Mouse (Mus musculus): ENCODE results near the gene Fgg.
A peak's percentile ranks its signal among the peaks of the same experiment; 100 is the strongest.

Fgg gene

GRCm38 (mm10) chr3:83007557-83007956 lies at the start of gene Fgg:
Gene Fgg (plus strand): TSS chr3:83007724.
- DNase-seq = no peak

GRCm38 (mm10) chr3:82971046-82971445 lies 36.5 kb upstream of the Fgg start:
- no peak for DNase-seq

DNA sequence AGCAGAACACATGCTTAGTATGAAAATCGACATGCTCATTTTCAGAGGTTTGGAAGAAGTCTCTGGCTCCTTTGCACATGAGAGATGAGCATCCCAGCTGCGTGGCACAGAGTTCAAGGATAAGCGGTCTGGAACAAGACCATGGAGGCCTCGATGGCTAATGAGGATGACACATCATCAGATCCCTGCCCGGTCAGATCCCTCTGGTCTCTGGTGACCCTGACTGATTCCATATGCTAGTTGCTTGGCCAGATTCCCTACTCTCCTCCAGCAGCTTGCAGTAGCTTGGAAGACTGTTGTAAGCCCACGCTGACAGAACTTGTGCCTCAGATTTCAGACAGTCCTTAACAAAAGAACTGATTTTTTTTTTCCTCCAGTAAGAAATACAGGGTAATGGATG lies 26.7 kb upstream of the Fgg start:
- no peak for DNase-seq

DNA sequence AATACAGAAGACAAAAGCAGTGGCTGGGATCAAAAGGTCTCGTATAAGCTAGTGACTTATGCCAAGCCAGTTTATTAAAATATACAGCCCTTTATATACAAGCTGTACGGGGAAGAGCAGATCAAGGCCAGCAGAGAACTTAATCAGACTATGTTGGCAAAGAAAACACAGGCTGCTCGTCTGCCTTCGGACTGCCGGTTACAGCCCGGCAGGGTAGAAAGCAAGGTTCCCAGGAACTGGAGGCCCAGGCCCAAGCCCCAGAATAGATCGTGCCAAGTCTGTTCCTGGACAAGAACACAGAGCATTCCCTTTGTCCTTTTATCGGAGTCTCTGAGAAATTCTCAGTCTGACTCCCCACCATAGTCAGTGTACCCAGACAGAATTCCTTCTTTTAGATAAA lies 25.7 kb upstream of the Fgg start:
- DNase-seq = no peak

DNA sequence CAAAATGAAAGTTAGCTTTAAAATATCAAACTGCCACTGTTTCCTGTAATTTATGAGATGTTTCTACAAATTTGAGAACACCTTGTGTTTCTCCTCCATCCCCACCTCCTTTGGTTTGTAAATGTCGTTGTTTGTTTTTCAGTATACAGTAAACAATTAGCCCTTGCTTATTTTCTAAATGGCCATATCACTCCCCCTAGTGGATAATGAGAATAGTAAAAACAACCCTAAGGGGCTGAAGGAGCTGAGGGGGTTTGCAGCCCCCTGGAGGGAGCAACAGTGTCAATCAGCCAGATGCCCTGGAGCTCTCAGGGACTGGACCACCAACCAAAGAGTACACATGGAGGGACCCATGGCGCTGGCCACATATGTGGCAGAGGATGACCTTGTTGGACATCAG lies 22.7 kb upstream of the Fgg start:
- DNase-seq = no peak

DNA sequence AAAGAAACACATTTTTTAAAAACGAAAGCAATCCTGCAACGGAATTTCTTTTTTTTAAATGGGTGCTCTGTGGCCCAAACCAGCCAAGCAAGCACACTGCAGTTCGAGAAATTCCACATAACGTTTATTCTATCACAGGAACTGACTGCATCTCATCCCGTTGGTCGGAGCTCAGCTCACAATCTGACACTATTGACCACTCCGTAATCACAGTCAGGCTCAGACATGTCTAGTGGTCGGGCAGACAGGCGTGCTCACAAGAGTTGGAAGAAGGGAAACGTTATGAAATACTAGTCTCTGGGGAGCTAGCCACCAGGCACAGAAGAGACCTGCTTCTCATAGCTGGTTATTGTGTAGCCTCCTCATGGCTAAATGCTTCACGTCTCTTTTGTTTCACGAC lies 15.6 kb upstream of the Fgg start:
- no peak for DNase-seq

DNA sequence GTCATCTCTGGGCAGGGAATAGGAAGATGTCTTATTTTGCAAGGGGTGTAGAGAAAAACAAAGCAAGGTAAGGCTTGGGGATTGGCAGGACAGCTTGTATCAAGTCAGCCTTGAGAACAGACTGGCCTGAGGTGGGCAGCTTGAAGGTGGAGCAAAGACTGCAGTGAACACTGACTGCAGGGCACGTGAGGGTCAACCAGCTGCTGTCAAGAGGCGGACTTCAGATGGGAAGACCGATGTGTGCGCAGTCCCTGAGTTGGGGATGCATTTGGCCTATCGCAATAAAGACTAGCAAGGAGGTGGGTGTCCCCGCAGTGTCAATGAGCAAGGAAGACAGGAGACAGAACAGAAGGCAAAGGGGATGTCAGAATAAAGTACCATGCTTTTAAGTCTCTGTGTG lies 14.6 kb upstream of the Fgg start:
- DNase-seq = no peak

DNA sequence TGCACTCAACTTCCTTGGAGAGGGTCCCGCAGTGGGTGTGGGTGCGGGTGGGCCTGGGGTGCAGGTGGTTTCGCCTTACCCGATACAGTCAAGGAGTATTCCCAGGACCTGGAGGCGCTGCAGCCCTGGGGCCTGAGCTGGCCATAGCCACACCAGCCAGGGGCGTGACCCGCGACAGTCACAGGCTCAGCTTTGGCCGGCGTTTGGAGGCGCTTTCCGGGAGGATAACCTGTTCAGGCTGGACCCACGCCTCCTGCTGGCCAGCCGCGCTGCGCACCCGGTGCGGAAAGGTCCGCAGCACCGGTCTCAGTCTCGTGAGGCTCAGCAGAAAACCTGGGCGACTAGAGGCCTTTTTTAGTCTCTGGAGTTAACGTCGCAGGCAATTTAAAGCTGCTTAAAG lies 12.2 kb upstream of the Fgg start:
- DNase-seq = no peak

GRCm38 (mm10) chr3:82996656-82997055 lies 10.9 kb upstream of the Fgg start:
- DNase-seq = no peak

DNA sequence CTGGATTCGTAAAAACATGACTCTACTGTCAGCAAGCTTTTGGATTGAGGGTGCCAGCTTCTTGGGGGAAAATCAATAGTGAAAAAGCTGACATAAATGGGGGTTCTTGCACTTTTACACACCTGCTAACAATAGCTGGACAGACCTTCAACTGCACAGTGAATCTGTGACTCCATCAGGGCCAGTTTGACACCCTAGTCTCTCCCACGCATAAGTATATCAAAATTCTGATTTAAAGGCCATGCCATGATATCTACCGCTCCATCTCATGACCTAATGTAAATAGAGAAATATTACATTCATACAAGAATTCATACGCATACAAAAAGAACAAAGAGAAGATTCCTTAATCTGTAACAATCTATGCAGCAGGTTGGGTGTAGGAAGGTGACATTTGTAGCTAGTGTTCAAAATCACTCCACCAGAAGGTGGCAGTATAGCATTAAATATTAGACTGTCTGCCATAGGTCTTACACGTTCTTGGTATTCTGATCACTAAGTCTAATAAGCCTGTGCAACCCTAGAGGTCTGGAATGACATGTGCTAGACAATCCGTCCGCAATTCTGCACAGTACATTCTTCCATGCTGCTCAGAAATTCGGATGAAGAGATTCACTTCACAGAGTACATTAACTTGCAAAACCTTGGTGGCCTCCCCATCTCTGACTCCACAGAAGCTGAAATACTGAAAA lies 8.6 kb upstream of the Fgg start:
- DNase-seq = peak; percentile 5

- no peak for DNase-seq
These were observed 7.5 kb upstream of the Fgg start for GRCm38 (mm10) chr3:82999995-83000394.

DNA sequence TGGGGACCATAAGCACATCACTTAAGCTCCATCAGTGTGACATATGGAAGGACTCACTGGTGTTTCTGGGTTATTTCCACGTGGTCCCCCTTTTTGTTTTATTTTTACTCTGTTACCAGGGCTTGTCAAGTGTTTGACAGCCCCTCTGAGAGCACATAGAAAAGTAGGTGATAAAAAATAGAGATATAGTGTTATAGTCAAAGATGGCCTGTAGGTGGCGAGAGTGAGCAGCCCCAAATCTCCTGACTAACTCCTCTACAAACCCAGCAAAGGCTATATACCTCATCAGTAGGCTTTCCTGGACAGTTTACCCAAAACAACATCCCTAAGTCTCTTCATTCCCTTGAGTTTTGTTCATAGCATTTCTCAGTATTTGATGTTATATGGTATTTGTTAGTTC lies 5.3 kb upstream of the Fgg start:
- peak; percentile 19 for DNase-seq

DNA sequence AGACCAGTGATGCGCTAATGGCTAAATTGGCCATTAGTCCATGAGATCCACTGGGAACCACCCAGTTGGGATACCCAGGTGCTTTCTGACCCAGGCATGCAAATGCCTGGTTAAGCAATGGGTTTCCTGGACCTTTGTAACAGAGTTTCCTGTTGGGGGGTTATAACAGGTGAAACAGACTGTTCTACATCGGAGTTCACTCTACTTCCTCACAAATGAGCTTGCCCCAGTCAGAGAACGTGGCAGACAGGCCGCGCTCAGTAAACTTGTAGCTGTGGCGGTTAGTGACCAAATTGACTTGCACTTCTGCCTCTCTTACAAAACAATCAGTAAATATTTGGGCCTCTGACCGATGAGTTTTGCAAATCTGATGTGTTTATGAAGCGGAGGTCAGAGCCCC lies 4.5 kb upstream of the Fgg start:
- no peak for DNase-seq

DNA sequence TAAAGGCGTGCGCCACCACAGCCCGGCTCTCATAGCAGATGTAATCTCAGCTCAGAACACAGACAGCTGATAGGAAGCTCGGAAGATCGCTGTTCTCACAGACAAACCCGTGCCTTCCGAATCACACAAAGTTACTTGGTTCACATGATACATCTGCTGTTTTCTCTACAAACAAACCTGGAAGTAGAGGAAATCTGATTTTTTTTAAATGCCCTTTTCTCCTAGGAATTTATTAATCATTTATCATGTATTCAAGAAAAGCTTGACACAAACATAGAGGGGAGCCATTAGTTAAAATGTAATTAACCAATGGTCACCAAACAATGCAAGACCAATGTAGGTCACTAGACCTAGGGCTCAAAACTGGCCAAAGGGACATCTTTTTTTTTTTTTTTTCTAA lies 2.7 kb upstream of the Fgg start:
- DNase-seq = no peak

- no peak for DNase-seq
These were observed 2.8 kb downstream of the Fgg start for GRCm38 (mm10) chr3:83010291-83010690.

DNA sequence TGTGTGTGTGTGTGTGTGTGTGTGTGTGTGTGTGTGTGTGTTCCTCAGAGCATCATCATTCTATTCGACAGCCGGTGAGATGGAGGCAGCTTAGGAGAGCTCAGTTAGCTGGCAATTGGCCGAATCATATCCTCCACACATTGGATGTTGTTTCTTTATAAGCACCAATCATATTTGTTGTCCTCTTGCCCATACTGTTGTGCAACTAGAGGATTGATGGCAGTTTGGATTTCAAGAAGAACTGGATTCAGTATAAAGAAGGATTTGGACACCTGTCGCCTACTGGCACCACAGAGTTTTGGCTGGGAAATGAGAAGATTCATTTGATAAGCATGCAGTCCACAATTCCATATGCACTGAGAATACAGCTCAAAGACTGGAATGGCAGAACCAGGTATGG lies 3.6 kb downstream of the Fgg start:
- no peak for DNase-seq

- DNase-seq = no peak
These were observed 4.0 kb downstream of the Fgg start for GRCm38 (mm10) chr3:83011565-83011964.

DNA sequence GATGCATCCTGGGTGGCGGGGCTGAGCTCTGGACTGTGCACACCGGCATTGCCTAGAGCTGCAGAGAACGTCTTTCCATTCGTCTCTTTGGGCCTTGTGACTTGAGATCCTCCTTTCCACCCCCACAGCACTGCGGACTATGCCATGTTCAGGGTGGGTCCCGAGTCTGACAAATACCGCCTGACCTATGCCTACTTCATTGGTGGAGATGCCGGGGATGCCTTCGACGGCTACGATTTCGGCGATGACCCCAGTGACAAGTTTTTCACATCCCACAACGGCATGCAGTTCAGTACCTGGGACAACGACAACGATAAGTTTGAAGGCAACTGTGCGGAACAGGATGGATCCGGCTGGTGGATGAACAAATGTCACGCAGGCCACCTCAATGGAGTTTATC lies 5.1 kb downstream of the Fgg start:
- DNase-seq = no peak

GRCm38 (mm10) chr3:83013951-83014350 lies 6.4 kb downstream of the Fgg start:
- no peak for DNase-seq

- DNase-seq = no peak
These were observed 8.7 kb downstream of the Fgg start for GRCm38 (mm10) chr3:83016236-83016635.

DNA sequence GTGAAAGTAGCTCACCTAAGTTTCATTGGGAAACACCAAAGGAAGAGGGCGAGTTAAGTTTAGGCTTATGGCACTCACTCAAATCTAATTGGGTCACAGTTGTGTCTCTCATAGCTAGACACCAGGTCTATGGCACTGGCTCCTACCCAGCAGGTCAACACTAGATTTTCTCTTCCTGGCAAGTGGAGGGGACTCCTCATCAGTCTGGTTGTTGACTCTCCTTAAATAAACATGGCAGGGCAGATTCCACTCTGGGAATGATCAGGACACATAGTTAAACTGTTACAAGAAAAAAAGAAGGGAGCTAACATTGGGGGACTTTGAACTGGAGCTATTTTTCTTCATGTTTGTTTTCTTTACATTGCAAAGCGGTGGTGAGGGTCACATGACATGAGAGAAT lies 12.9 kb downstream of the Fgg start:
- DNase-seq = no peak

GRCm38 (mm10) chr3:83021176-83021575 lies 13.7 kb downstream of the Fgg start:
- no peak for DNase-seq

DNA sequence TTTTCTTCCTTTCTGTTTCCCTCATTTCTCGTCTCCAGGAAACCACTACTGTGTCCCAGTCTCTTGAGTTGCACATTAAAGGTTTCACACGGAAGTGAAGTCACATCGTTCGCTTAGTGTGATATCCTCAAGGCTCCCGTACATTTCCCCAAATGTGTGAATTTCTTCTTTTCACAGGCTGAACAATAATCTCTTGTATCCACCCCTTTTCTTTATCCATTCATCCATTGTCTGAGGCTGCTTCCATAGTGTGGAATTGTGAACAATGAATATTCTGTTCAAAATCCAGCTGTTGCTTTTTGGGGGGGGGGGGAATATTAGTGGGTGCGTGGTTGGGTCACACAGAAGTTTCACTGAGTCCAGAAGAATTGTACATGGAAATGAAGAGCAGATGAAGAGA lies 17.5 kb downstream of the Fgg start:
- DNase-seq = no peak

- no peak for DNase-seq
These were observed 18.2 kb downstream of the Fgg start, which contains the start of gene Fga for GRCm38 (mm10) chr3:83025475-83026301. Gene Fga (plus strand): TSS chr3:83026076.
